Mouse (Mus musculus) heart, postnatal 36 days (tissue): ENCODE results near the gene Gnas. TPM values are rescaled to one million over a fixed set of nuclear protein-coding genes. Genes with fewer than 3 reads are reported as not detected.

ENCODE experiments used
- DNase-seq, 2 experiments: peaks; one replicate each; pipeline ENCODE4 v3.0.0; 2021 to 2022
- intact Hi-C: fragments of 180-260 bp; cut with DNase I; formaldehyde crosslinking; loops from one replicate; pipeline ENCODE4 v1.15.1; 2025
- total RNA-seq, 2 experiments: library from RNA; stranded (reverse); gene quantifications; 2 replicates each; pipeline ENCODE4 v1.2.3; 2021

Gnas gene
- total RNA-seq, 2 experiments from 2014 or later = 1,171 to 1,227 TPM

- intact Hi-C loops = no loop called here
Measured at GRCm38 (mm10) chr2:174316661-174317060, 32.5 kb downstream of the Gnas start.

GRCm38 (mm10) chr2:174325989-174326388, 41.9 kb downstream of the Gnas start:
- no peak for DNase-seq
- intact Hi-C loops = loop anchor here (5.0 kb wide), 1 partner anchor 91 kb away; the partner anchor contains the start of gene Nelfcd

More at GRCm38 (mm10) chr2:174316661-174317060, 32.5 kb downstream of the Gnas start:
- DNase-seq = no peak

GRCm38 (mm10) chr2:174326481-174326880, 42.4 kb downstream of the Gnas start:
- no peak for DNase-seq
- intact Hi-C loops = loop anchor here (5.0 kb wide), 1 partner anchor 91 kb away; the partner anchor contains the start of gene Nelfcd

- intact Hi-C loops = loop anchor here (5.0 kb wide), 1 partner anchor 90 kb away; the partner anchor contains the start of gene Nelfcd
- peak; percentile 56 to 66 for DNase-seq
Measured at GRCm38 (mm10) chr2:174327295-174327981, 43.3 kb downstream of the Gnas start.

GRCm38 (mm10) chr2:174328358-174328905, 44.3 kb downstream of the Gnas start:
- intact Hi-C loops = loop anchor here (2.0 to 5.0 kb wide), 2 partner anchors 89 to 132 kb away; partner anchors contain the start of gene Nelfcd
- peak in 1 of 2 experiments; percentile 31 for DNase-seq

- peak in 1 of 2 experiments; percentile 56 for DNase-seq
- intact Hi-C loops = loop anchor here (2.0 to 5.0 kb wide), 2 partner anchors 88 to 132 kb away; partner anchors contain the start of gene Nelfcd
Measured at GRCm38 (mm10) chr2:174328926-174329662, 45.0 kb downstream of the Gnas start.

- intact Hi-C loops = loop anchor here (2.0 to 10.0 kb wide), 4 partner anchors 59 to 1325 kb away; partner anchors contain the start of genes Nelfcd and Rae1
- DNase-seq = peak; percentile 82 to 89
Measured at GRCm38 (mm10) chr2:174329663-174330615, 45.8 kb downstream of the Gnas start.

- peak; percentile 73 to 89 for DNase-seq
- intact Hi-C loops = loop anchor here (2.0 to 10.0 kb wide), 2 partner anchors 58 to 1326 kb away; partner anchors contain the start of gene Rae1
Measured at GRCm38 (mm10) chr2:174330616-174331191, 46.6 kb downstream of the Gnas start.

- DNase-seq = no peak
- intact Hi-C loops = loop anchor here (1.0 to 10.0 kb wide), 3 partner anchors 13 to 1327 kb away; partner anchors contain the start of gene Rae1
Measured at GRCm38 (mm10) chr2:174331282-174332030, 47.3 kb downstream of the Gnas start.

GRCm38 (mm10) chr2:174333239-174333890, 49.2 kb downstream of the Gnas start:
- intact Hi-C loops = loop anchor here (10.0 kb wide), 1 partner anchor 1329 kb away; the partner anchor contains the start of gene Rae1
- DNase-seq = no peak

- intact Hi-C loops = loop anchor here (10.0 kb wide), 1 partner anchor 1330 kb away; the partner anchor contains the start of gene Rae1
- DNase-seq = peak in 1 of 2 experiments; percentile 52
Measured at GRCm38 (mm10) chr2:174334415-174334814, 50.3 kb downstream of the Gnas start.

GRCm38 (mm10) chr2:174337275-174337674, 53.2 kb downstream of the Gnas start:
- intact Hi-C loops = loop anchor here (10.0 kb wide), 1 partner anchor 1332 kb away; the partner anchor contains the start of gene Rae1
- DNase-seq = no peak

GRCm38 (mm10) chr2:174339701-174340100, 55.6 kb downstream of the Gnas start:
- intact Hi-C loops = loop anchor here (10.0 kb wide), 1 partner anchor 1335 kb away; the partner anchor contains the start of gene Rae1
- no peak for DNase-seq

- no peak for DNase-seq
- intact Hi-C loops = no loop called here
Measured at GRCm38 (mm10) chr2:174340229-174340892, 56.2 kb downstream of the Gnas start.

- DNase-seq = no peak
- intact Hi-C loops = no loop called here
Measured at GRCm38 (mm10) chr2:174340893-174341580, 56.9 kb downstream of the Gnas start.

GRCm38 (mm10) chr2:174342793-174343400, 58.8 kb downstream of the Gnas start:
- intact Hi-C loops = no loop called here
- no peak for DNase-seq
